Mouse (Mus musculus) neural tube, embryonic 14.5 days (tissue): Measurements from ENCODE around the gene Trip6. TPM values are rescaled to one million over a fixed set of nuclear protein-coding genes. Genes with fewer than 3 reads are reported as not detected.

Source experiments
- ATAC-seq: fragments of 200-750 bp; cut with Nextera tagmentation; 2 replicates; pipeline ENCODE4 v1.8.0; 2017; ENCODE audit warnings: low read depth, mild to moderate bottlenecking, moderate TSS enrichment, moderate library complexity
- H3K27ac ChIP-seq: fragments of 300-500 bp; sonication (generic); 2 replicates; pipeline ENCODE4 v1.5.1; 2014; ENCODE audit warnings: low read depth, mild to moderate bottlenecking, control low read depth, low read length, moderate library complexity, mixed read lengths
- H3K27me3 ChIP-seq: fragments of 300-500 bp; sonication (generic); 2 replicates; pipeline ENCODE4 v1.6.1; 2014; ENCODE audit warnings: low read length; ENCODE audit not compliant: control insufficient read depth, insufficient read depth
- H3K36me3 ChIP-seq: fragments of 300-500 bp; sonication (generic); 2 replicates; pipeline ENCODE4 v1.6.1; 2014; ENCODE audit warnings: low read length, mixed read lengths; ENCODE audit not compliant: control insufficient read depth, insufficient read depth
- H3K4me1 ChIP-seq: fragments of 300-500 bp; sonication (generic); 2 replicates; pipeline ENCODE4 v1.6.1; 2014; ENCODE audit warnings: low read length; ENCODE audit not compliant: control insufficient read depth, insufficient read depth
- H3K4me2 ChIP-seq: fragments of 300-500 bp; sonication (generic); 2 replicates; pipeline ENCODE4 v1.6.1; 2014; ENCODE audit warnings: mild to moderate bottlenecking, low read depth, low read length, control low read depth
- H3K4me3 ChIP-seq: fragments of 300-500 bp; sonication (generic); 2 replicates; pipeline ENCODE4 v1.5.1; 2014; ENCODE audit warnings: low read depth, low read length, control low read depth, mixed read lengths
- H3K9ac ChIP-seq: fragments of 300-500 bp; sonication (generic); replicated peaks from 2 replicates; pipeline ENCODE4 v1.6.1; 2014; ENCODE audit warnings: low read depth, mild to moderate bottlenecking, control low read depth, low read length, mixed read lengths
- H3K9me3 ChIP-seq: fragments of 300-500 bp; sonication (generic); 2 replicates; pipeline ENCODE4 v1.6.1; 2016; ENCODE audit warnings: low read length; ENCODE audit not compliant: control insufficient read depth
- WGBS: fragments of 180-500 bp; shearing (Covaris S2); extraction: QIAGEN DNeasy Blood & Tissue Kit; methylation state at CpG from one replicate; pipeline ENCODE4 v1.1.7; 2014; 5-methylcytosine and 5-hydroxymethylcytosine counted together
- microRNA-seq: library from miRNA; unstranded; fragments of <30 nt; microRNA quantifications from one replicate; pipeline ENCODE4, GENCODE M21; 2016
- polyA plus RNA-seq: library from polyadenylated mRNA; unstranded; fragments of >200 nt; fragmentation: Nextera tagmentation; extraction: Ambion mirVana; gene quantifications from 2 replicates; pipeline ENCODE4 v1.2.1, GENCODE M21; 2014

The Trip6 gene
- polyA plus RNA-seq, 1 experiment from 2014 or later = 8.0 TPM

DNA sequence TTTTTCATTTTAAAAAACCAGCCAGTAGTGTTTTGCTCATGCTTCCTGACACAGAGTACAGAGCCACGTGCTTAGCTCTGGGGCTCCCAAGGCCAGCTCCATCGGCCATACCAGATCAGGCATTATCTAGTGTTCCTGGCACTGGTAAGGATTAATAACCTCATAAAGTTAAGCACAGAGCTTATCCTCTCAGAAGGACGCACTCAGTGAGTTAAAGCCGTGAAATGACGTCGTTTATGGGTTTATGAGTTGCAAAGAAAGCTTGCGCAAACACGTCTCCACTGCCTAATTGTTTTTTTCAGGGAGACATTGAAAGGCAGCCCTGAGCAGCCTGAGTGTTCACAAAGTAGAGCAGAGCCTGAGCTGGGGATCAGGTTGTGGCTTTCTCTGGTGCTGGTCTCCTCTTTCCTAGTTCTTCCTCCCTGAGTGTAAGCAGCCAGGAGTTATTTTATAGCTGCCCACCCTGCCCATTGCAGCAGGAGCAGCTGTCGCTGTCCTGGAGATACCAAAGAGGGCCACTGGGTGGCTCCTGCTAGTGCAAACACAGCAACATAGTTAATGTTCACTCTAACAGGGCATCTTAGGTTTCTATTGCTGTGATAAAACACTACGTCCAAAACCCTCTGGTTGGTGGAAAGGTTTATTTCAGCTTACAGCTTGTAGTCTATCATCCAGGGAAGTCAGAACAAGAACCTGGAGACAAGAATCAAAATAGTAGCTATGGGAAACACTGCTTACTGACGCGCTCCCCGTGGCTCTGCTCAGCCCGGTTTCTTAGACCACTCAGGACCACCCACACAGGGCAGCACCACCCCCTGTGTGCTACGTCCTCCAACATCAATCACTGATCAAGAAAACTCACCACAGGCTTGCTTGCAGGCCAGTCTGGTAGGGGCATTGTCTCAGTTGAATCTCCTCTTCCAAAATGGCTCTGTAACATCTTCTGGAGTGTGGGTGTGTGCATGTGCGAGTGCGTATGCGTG, 36.6 kb downstream of the Trip6 start:
- Histone ChIP-seq H3K4me2 (peak overlapping the region; percentile 4; the same call in 1 of the 2 replicates), H3K27me3 (no peaks in the 10 kb centered on the region), H3K4me3 (no peak overlapping the region), H3K27ac (peak overlapping the region; percentile 46; the same call in 1 of the 2 replicates), H3K4me1 (no peaks in the 10 kb centered on the region), H3K9ac (peak overlapping the region; percentile 1; the same call in 1 of the 2 replicates), H3K9me3 (no peaks in the 10 kb centered on the region), H3K36me3 (no peaks in the 10 kb centered on the region)
- WGBS = 23% methylated on average over 18 of the region's 18 CpGs
- ATAC-seq = peak; percentile 73; the same call in 1 of the 2 replicates

DNA sequence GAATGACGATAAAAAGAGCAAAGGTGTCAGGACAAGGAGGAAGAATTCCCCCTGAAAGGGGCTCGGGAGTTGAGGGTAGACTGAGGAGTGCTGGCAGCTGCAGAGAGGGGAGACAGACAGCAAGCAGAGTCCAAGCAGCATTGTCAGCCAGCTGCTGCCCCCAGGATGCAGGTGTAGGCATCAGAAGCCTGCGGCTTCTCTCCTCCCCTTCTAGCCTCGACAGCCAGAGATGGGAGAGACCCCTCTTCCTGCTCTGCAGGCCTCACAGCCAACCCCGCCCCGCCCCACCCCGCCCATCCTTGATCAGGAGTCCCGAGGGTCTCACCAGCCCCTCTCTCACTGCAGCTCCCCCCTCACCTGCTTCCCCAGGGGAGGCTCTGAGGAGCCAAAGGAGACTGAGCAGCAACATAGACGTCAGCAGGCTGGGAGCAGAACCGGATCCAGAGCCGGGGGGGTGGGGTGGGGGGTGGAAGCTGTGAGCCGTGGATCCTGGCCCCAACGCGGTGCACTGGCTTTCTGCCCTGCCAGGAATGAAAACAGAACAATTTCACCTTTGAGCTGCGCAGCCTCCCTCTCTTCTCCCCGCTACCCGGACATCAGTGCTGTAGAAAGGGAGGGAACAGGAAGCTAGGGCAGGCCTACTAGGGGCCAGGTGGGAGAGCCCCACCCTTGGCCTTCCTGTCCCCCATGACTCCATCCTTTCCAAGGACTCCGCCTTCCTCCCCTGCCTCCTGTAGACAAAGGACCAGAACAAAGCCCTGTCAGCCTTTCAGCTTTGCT, 45.9 kb downstream of the Trip6 start:
- Histone ChIP-seq H3K27me3 (no peaks in the 10 kb centered on the region), H3K9me3 (no peaks in the 10 kb centered on the region), H3K4me2 (no peak overlapping the region), H3K36me3 (no peaks in the 10 kb centered on the region), H3K27ac (no peak overlapping the region), H3K9ac (no peak overlapping the region), H3K4me1 (no peaks in the 10 kb centered on the region), H3K4me3 (no peak overlapping the region)
- no peak for ATAC-seq
- WGBS = 37% methylated on average over 12 of the region's 18 CpGs

DNA sequence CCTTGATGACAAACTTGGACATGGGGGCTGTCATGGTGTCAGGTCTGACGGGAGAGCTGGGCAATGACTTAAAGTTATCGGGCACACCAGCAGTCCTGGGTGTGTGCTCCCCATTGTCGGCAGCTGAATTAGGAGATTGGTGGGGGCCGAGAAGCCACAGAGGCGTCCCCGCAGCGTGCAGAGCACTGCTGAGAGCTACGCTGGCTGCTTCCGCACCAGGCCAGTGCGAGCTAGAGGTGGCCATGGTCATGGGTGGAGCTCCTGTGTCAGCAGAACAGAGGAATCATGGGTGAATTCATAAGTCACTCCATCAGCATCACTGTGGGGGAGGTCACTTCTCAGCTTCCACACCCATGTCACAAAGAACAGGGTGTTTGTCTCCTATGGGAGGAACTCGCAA, 49.4 kb downstream of the Trip6 start:
- Histone ChIP-seq H3K4me1 (no peaks in the 10 kb centered on the region), H3K9me3 (no peaks in the 10 kb centered on the region), H3K36me3 (no peaks in the 10 kb centered on the region), H3K4me3 (no peak overlapping the region), H3K27ac (no peak overlapping the region), H3K9ac (no peak overlapping the region), H3K27me3 (no peaks in the 10 kb centered on the region), H3K4me2 (no peak overlapping the region)
- no peak for ATAC-seq
- 94% methylated on average over 11 of the region's 11 CpGs for WGBS

- Histone ChIP-seq H3K9ac (no peak overlapping the region), H3K4me3 (no peak overlapping the region), H3K9me3 (no peaks in the 10 kb centered on the region), H3K4me2 (no peak overlapping the region), H3K27ac (no peak overlapping the region), H3K4me1 (no peaks in the 10 kb centered on the region), H3K27me3 (no peaks in the 10 kb centered on the region), H3K36me3 (no peaks in the 10 kb centered on the region)
- no peak for ATAC-seq
- WGBS = 73% methylated on average over 14 of the region's 14 CpGs
These were observed 50.1 kb downstream of the Trip6 start for GRCm38 (mm10) chr5:137263897-137264720.

Small RNAs within 50 kb of the gene (microRNA-seq; reads per million reads assigned to microRNA genes)
- gene Mir7036 (1.1 reads per million), gene Mir8116 (not detected)

Other genes starting within 250 kb of the Trip6 start
- gene Serpine1, start 242.1 kb downstream of the Trip6 start, polyA plus RNA-seq = 0.30 and 0.44 TPM in 2 replicates
- 2.1 and 3.0 TPM in 2 replicates for gene Trim56, start 198.2 kb downstream of the Trip6 start, polyA plus RNA-seq
- gene Muc3, start 165.1 kb downstream of the Trip6 start, polyA plus RNA-seq = not detected in 2 replicates
- 0.37 and 0.91 TPM in 2 replicates for gene Muc3a, start 102.0 kb downstream of the Trip6 start, polyA plus RNA-seq
- 61.8 and 79.1 TPM in 2 replicates for gene Ache, start 26.9 kb downstream of the Trip6 start, polyA plus RNA-seq
- gene Ufsp1, start 19.8 kb downstream of the Trip6 start, polyA plus RNA-seq = 19.7 and 24.0 TPM in 2 replicates
- 81.8 and 91.5 TPM in 2 replicates for gene Srrt, start 6.7 kb downstream of the Trip6 start, polyA plus RNA-seq
- gene Slc12a9, start 19.2 kb upstream of the Trip6 start, polyA plus RNA-seq = 16.4 and 17.8 TPM in 2 replicates
- gene Ephb4, start 35.7 kb upstream of the Trip6 start, polyA plus RNA-seq = 2.7 and 8.8 TPM in 2 replicates
- 0.08 TPM in 2 replicates for gene Zan, start 162.7 kb upstream of the Trip6 start, polyA plus RNA-seq
- 82.9 and 98.3 TPM in 2 replicates for gene Pop7, start 188.1 kb upstream of the Trip6 start, polyA plus RNA-seq
- gene Gigyf1, start 204.1 kb upstream of the Trip6 start, polyA plus RNA-seq = 16.3 and 21.2 TPM in 2 replicates
- gene Epo, start 218.8 kb upstream of the Trip6 start, polyA plus RNA-seq = not detected in 2 replicates
- 553 and 557 TPM in 2 replicates for gene Gnb2, start 219.1 kb upstream of the Trip6 start, polyA plus RNA-seq
- gene Actl6b, start 239.1 kb upstream of the Trip6 start, polyA plus RNA-seq = 206 and 236 TPM in 2 replicates